Mouse (Mus musculus) small intestine, adult 2 months (tissue): ENCODE data around the gene Hs1bp3.

ENCODE experiments used
- CTCF ChIP-seq: fragments of 200-500 bp; IDR thresholded peaks from 2 replicates; pipeline ENCODE4 v1.5.1; 2012; ENCODE audit warnings: low read depth, mild to moderate bottlenecking, control low read depth, inconsistent platforms, low read length, moderate library complexity, mixed read lengths; ENCODE audit not compliant: insufficient replicate concordance, insufficient read length; ENCODE audit errors: extremely low read depth
- POLR2A ChIP-seq: fragments of 200-500 bp; IDR thresholded peaks from 2 replicates; pipeline ENCODE4 v1.6.1; 2012; ENCODE audit warnings: low read depth, mild to moderate bottlenecking, control low read depth, inconsistent platforms, low read length, moderate library complexity

GRCm38 (mm10) chr12:8297586-8298214 lies 15.5 kb upstream of the Hs1bp3 start:
- no peak for TF ChIP-seq CTCF
- TF ChIP-seq POLR2A: no peak
